Mouse (Mus musculus) frontal cortex, postnatal 25 days (tissue): ENCODE data around the gene Utp4.

Experiments
- DNase-seq, 2 experiments: peaks; one replicate each; pipeline ENCODE4 v3.0.0; 2022; ENCODE audit warnings: low spot score in 2 of 2

Utp4 gene

DNA sequence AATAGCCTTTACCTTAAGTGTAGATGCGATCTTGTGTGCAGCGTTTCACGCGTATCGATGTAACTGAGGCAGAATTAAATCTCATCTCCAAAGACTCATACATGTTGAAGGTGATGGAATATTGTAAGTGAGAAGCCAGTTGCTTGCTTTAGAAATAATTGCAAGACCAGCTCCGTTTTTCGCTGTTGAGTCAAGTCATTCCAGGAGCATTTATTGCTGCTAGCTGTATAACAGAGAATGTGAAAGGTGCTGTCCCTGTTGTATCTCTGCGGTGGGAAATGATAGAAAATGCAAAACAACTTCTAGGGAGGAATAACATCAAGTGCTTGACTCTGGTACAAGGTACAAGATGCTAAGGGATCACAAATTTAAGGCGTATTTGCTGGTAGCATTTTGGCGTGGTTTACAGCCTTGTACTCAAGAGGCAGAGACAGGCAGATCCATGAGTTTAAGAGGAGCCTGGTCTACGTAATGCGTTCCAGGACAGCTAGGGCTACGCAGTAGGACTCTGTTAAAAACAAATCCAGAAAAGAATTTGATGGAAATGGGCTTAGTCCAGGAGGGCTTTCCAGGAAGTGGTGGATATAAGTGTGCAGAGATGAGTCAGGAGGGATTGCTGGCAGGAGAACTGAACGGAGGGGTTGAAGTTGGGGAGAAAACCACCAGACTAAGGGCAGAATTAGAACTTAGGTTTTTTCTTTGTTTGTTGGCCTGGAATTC, 43.8 kb downstream of the Utp4 start:
- no peak for DNase-seq

DNA sequence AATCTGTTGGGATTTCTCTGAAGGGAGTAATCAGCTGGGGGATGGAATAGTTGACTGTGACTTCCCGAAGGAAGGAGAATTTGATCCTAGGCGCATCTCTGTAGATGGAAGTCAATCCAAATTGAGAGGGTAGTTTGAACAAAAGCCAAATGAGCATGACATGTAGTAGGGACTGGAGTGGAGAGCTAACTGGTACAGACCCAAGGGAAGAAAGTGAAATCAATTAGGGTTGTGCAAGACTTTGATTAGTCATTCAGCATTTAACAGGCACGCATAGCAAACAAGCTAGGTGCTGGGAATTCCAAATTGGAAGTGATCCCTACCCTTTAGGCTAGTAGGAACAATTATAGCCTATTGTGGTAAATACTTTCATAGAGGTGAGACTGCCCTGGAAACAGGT, 48.4 kb downstream of the Utp4 start:
- DNase-seq: no peak

- DNase-seq: no peak
Observed at GRCm38 (mm10) chr8:106943874-106944418, 50.5 kb downstream of the Utp4 start.

- DNase-seq: no peak
Observed at GRCm38 (mm10) chr8:106944756-106945155, 51.3 kb downstream of the Utp4 start.

GRCm38 (mm10) chr8:106948678-106949243, 55.3 kb downstream of the Utp4 start:
- DNase-seq: no peak

GRCm38 (mm10) chr8:106951707-106952106, 58.3 kb downstream of the Utp4 start:
- DNase-seq: no peak

DNA sequence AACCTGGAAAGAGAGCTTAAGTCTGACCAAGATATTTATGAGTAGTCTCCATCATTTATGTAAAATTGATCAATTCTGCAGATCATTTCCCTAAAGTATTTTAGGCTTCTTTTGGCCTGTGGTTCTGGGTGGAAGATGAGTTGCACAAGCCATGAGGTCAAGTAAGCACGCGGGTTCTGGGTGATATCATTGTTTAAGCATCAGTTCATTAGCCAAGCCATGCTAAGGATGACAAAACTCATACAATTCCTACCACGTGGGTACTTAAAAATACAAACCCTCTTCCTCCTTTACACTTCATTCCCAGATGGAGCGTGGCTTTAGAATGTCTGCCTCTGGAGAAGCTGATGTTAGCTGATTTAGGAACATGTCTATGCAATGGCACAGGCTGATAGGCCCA, 60.1 kb downstream of the Utp4 start:
- DNase-seq: no peak

DNA sequence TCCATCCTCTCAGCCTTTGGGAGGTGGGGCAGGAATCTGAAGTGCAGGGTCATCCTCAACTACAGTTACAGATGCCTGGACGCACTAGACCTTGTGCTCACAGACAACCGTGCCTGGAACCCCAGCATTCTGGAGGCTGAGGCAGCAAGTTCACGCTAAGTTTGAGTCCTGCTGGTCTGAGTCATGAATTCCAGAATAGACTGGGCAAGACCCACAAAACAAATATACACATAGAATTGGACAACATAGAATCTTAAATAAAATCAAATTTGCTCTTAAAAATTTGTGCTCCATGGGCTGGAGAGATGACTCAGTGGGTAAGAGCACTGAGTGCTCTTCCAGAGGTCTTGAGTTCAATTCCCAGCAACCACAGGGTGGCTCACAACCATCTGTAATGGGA, 63.6 kb downstream of the Utp4 start:
- no peak for DNase-seq

- no peak for DNase-seq
Observed at GRCm38 (mm10) chr8:106958212-106958611, 64.8 kb downstream of the Utp4 start.

DNA sequence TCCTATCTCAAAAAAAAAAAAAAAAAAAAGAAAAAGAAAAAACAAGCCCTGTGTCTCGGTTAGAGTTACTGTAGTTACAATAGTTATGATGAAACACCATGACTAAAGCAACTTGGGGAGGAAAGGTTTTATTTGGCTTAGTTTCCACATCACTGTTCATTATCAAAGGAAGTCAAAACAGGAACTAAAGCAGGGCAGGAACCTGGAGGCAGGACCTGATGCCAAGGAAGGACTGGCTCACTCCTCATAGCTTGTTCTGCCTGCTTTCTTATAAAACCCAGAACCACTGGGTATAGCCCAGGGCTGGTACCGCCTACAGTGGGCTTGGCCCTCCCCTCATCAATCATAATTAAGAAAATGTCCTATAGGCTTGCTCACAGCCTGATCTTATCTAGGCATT, 66.2 kb downstream of the Utp4 start:
- no peak for DNase-seq

DNA sequence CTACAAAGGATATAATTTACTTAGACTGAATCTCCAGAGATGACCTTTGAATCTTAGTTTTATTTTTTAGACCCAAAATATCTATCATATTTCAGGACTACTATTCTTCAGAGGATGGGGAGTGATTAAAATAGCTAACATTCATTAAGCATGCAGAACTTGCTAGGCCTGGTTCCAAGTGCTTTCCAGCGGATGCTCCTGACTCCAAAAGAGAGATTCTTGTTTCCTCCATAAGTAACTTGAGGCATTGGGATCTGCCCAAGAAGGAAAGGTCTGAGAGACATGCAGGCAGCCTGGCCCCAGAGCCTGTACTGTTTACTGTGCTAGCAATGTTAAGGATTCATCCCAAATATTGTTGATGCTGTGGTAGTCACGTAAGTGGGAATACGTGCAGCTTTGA, 68.9 kb downstream of the Utp4 start:
- no peak for DNase-seq

- no peak for DNase-seq
Observed at GRCm38 (mm10) chr8:106963365-106963764, 69.9 kb downstream of the Utp4 start.

DNA sequence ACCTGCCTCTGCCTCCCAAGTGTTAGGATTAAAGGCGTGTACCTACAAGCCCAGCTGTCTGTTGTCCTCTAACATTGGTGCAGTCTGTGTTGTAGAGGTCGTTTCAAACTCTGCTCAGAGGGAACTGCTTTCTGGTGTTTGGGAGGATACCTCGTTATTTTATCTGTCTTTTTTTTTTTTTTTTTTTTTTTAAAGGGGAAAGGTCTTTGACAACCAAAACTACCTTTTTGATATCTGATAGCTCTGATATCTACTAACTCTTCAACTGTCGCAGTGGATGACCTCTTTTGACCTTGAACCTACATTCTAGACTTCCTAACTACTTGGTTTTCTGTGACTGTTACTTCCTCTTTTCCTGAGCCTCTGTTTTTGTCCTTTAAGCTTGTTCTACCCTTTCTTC, 71.1 kb downstream of the Utp4 start:
- no peak for DNase-seq

- DNase-seq: no peak
Observed at GRCm38 (mm10) chr8:106969964-106970363, 76.5 kb downstream of the Utp4 start.

DNA sequence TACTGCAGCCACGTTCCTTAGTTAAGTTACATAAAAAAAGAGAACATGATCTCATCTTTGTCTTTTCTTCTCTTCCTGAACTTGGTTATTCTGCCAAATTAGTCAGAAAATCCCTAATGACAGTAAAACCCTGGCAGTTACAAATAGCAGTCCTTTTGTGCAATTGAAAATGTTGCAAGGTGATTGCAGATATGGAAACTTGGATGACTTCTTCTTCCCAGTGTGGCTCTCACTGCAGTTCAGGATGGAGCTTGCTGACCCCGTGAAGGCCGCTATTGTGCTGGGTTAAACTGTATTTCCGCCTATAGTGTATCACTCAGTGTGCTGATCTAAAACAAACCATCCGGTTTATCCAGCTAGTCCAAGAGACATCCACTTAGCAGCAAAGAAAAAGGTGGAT, 78.5 kb downstream of the Utp4 start:
- no peak for DNase-seq
